Mouse (Mus musculus): ENCODE results near the gene Unc5a. TPM values are rescaled to one million over a fixed set of nuclear protein-coding genes. Genes with fewer than 3 reads are reported as not detected.

Gene Unc5a
- polyA plus RNA-seq, 1 experiment from 2014 or later: 2.5 TPM

DNA sequence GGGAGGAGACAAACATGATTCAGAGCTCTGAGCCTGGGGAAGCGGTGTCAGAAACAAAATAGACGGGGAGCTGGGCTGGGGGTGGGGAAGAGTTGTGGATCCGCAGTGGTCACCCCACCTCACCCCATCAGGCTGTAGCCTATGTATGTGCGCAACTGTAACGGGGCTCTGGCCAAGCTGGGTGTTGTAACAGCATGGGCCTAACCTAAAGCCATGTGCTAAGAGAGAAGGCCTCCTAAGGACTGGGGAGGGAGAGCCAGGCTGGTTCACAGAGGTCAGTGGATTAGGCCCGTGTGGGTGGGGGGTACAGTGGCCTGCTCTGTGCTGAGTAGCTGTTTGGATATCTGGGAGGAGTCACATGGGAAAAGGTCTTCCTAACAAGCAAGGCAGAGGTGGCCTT, 10.6 kb downstream of the Unc5a start:
- H3K4me1 ChIP-seq (ENCODE audit: control insufficient read depth, insufficient read depth, low read length): no peaks in the 10 kb centered on the region; the same call in 1 of the 2 replicates
- peaks cover 47% of the 10 kb centered on the region for H3K27me3 ChIP-seq (ENCODE audit: control insufficient read depth, insufficient read depth, low read length)
- H3K9me3 ChIP-seq (replicated peaks; ENCODE audit: control insufficient read depth, low read length): no peaks in the 10 kb centered on the region
- H3K27ac ChIP-seq (ENCODE audit: low read depth, low read length): no peak overlapping the region
- H3K9ac ChIP-seq (ENCODE audit: low read depth, low read length): no peak overlapping the region
- WGBS (ENCODE audit: insufficient replicate concordance): 49% methylated on average over 6 of the region's 6 CpGs
- ATAC-seq (replicated peaks; ENCODE audit: insufficient number of reproducible peaks, low FRiP score, low TSS enrichment): no peak
- H3K36me3 ChIP-seq (ENCODE audit: control insufficient read depth, insufficient read depth, low read length): no peaks in the 10 kb centered on the region
- no peak overlapping the region for H3K4me3 ChIP-seq (ENCODE audit: low read depth, low read length)
- no peak overlapping the region for H3K4me2 ChIP-seq

DNA sequence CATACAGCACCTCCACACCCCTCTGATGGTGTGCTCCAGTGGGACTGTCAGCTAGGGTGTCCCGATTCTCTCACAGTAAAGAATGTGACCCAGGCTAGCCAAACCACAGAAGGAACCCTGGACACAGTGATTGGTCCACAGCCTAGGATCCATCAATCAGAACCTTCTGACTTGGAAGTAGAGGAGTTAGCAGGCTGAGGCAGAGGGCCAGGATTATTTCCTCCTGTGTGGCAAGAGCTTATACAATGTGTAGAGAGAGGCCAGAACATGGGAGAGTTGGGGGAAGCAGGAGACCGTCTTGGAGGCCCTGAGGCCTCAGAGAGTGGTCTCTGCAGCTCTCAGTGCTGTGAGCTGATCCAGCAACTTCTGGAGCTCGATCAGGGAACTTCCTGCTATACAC, 11.3 kb downstream of the Unc5a start:
- WGBS (ENCODE audit: insufficient replicate concordance): 59% methylated on average over 3 of the region's 3 CpGs
- Histone ChIP-seq H3K4me3 (ENCODE audit: low read depth, low read length) (no peak overlapping the region), H3K27ac (ENCODE audit: low read depth, low read length) (no peak overlapping the region), H3K4me1 (ENCODE audit: control insufficient read depth, insufficient read depth, low read length) (no peaks in the 10 kb centered on the region; the same call in 1 of the 2 replicates), H3K27me3 (ENCODE audit: control insufficient read depth, insufficient read depth, low read length) (peaks cover 41% of the 10 kb centered on the region), H3K36me3 (ENCODE audit: control insufficient read depth, insufficient read depth, low read length) (no peaks in the 10 kb centered on the region), H3K9ac (ENCODE audit: low read depth, low read length) (no peak overlapping the region), H3K9me3 (replicated peaks; ENCODE audit: control insufficient read depth, low read length) (no peaks in the 10 kb centered on the region), H3K4me2 (no peak overlapping the region)
- ATAC-seq (replicated peaks; ENCODE audit: insufficient number of reproducible peaks, low FRiP score, low TSS enrichment): no peak

DNA sequence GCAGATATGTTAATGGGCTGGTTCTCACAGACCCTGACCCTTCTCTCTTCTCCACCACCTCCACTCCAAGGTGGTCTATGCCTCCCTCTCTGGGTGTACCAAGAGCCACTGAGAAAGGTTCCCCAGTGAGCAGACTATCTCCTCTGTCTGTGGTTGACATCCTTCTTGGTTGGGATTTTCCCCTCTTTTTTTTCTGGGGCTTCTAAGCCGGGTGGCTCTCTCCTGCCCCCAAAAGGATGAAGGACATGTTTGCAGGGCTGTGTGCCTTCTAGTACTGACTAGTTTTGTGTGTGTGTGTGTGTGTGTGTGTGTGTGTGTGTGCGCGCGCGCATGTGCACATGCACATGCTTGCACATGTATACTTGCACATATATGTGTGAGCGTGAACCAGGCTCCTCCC, 16.0 kb downstream of the Unc5a start:
- Histone ChIP-seq H3K27ac (ENCODE audit: low read depth, low read length) (no peak overlapping the region), H3K4me2 (no peak overlapping the region), H3K9me3 (replicated peaks; ENCODE audit: control insufficient read depth, low read length) (no peaks in the 10 kb centered on the region), H3K36me3 (ENCODE audit: control insufficient read depth, insufficient read depth, low read length) (no peaks in the 10 kb centered on the region), H3K4me1 (ENCODE audit: control insufficient read depth, insufficient read depth, low read length) (no peaks in the 10 kb centered on the region), H3K9ac (ENCODE audit: low read depth, low read length) (no peak overlapping the region), H3K4me3 (ENCODE audit: low read depth, low read length) (no peak overlapping the region), H3K27me3 (ENCODE audit: control insufficient read depth, insufficient read depth, low read length) (peaks cover 13% of the 10 kb centered on the region)
- 78% methylated on average over 6 of the region's 6 CpGs for WGBS (ENCODE audit: insufficient replicate concordance)
- no peak for ATAC-seq (replicated peaks; ENCODE audit: insufficient number of reproducible peaks, low FRiP score, low TSS enrichment)

DNA sequence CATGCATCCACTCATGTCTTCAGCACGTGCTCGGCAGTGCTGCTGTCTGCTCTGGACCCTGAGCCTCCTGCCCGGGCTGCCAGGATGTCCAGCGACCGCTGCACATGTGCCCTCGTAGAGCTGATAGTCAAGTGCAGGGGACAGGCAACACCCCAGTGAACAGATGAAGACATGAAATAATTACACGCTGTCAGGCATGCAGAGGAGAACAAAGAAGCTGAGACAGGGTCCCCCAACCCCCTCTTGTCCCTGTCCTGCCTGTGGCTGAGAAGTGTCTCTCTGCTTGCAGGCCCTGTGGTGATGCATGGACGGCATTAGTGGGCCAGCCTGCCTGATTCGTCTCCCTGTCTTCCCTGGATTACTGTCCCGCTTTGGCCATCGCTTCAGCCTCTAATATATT, 18.3 kb downstream of the Unc5a start:
- no peak overlapping the region for H3K4me2 ChIP-seq
- WGBS (ENCODE audit: insufficient replicate concordance): 71% methylated on average over 11 of the region's 11 CpGs
- no peaks in the 10 kb centered on the region for H3K4me1 ChIP-seq (ENCODE audit: control insufficient read depth, insufficient read depth, low read length)
- H3K9me3 ChIP-seq (replicated peaks; ENCODE audit: control insufficient read depth, low read length): no peaks in the 10 kb centered on the region
- no peak overlapping the region for H3K9ac ChIP-seq (ENCODE audit: low read depth, low read length)
- no peak overlapping the region for H3K4me3 ChIP-seq (ENCODE audit: low read depth, low read length)
- peaks cover 12% of the 10 kb centered on the region for H3K27me3 ChIP-seq (ENCODE audit: control insufficient read depth, insufficient read depth, low read length)
- H3K36me3 ChIP-seq (ENCODE audit: control insufficient read depth, insufficient read depth, low read length): no peaks in the 10 kb centered on the region
- no peak overlapping the region for H3K27ac ChIP-seq (ENCODE audit: low read depth, low read length)
- ATAC-seq (replicated peaks; ENCODE audit: insufficient number of reproducible peaks, low FRiP score, low TSS enrichment): no peak

DNA sequence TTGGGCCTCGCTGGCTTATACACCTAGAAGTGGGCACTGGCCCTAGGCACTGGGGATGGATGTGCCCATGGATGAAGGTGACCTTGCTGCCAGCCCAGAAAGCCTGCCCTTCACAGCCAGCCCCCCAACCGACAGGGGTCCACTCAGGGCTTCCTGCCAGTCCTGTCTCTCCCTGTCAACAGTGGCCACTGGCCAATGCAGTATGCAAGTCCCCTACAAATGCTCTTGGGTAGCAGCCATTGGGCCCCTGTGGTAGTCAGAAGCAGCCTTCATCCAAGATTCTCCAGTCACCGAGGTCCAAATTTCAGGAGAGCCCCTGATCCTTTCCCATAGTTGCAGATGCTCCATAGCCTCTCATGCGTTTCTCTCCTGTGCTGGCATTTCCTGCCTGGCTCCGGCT, 19.4 kb downstream of the Unc5a start:
- Histone ChIP-seq H3K27me3 (ENCODE audit: control insufficient read depth, insufficient read depth, low read length) (peaks cover 12% of the 10 kb centered on the region), H3K36me3 (ENCODE audit: control insufficient read depth, insufficient read depth, low read length) (no peaks in the 10 kb centered on the region), H3K27ac (ENCODE audit: low read depth, low read length) (no peak overlapping the region), H3K4me3 (ENCODE audit: low read depth, low read length) (no peak overlapping the region), H3K4me2 (no peak overlapping the region), H3K9me3 (replicated peaks; ENCODE audit: control insufficient read depth, low read length) (no peaks in the 10 kb centered on the region), H3K4me1 (ENCODE audit: control insufficient read depth, insufficient read depth, low read length) (no peaks in the 10 kb centered on the region), H3K9ac (ENCODE audit: low read depth, low read length) (no peak overlapping the region)
- WGBS (ENCODE audit: insufficient replicate concordance): 50% methylated on average over 5 of the region's 5 CpGs
- no peak for ATAC-seq (replicated peaks; ENCODE audit: insufficient number of reproducible peaks, low FRiP score, low TSS enrichment)

DNA sequence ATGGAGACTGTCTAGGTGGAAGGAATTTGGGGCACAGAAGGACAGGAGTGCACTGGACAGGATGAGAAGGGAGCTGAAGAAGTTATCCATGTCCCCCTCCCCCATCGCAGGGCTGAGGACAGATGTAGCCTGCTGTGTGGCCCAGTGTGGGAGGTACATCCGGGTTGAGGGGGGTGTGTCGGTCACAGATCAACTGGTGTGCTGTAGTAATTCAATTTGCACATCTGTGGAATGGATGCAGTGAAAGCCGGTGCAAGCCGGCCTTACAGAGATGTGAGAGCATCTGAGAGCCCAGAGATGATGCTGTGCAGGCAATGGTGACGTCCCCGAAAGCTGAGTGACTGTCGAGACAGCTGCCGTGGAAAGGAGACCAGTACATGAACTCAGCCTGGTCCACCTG, 20.3 kb downstream of the Unc5a start:
- WGBS (ENCODE audit: insufficient replicate concordance): 51% methylated on average over 9 of the region's 9 CpGs
- no peaks in the 10 kb centered on the region for H3K9me3 ChIP-seq (replicated peaks; ENCODE audit: control insufficient read depth, low read length)
- peaks cover 12% of the 10 kb centered on the region for H3K27me3 ChIP-seq (ENCODE audit: control insufficient read depth, insufficient read depth, low read length)
- H3K36me3 ChIP-seq (ENCODE audit: control insufficient read depth, insufficient read depth, low read length): no peaks in the 10 kb centered on the region
- H3K4me1 ChIP-seq (ENCODE audit: control insufficient read depth, insufficient read depth, low read length): no peaks in the 10 kb centered on the region
- H3K4me3 ChIP-seq (ENCODE audit: low read depth, low read length): no peak overlapping the region
- no peak for ATAC-seq (replicated peaks; ENCODE audit: insufficient number of reproducible peaks, low FRiP score, low TSS enrichment)
- H3K4me2 ChIP-seq: no peak overlapping the region
- H3K9ac ChIP-seq (ENCODE audit: low read depth, low read length): no peak overlapping the region
- H3K27ac ChIP-seq (ENCODE audit: low read depth, low read length): no peak overlapping the region

DNA sequence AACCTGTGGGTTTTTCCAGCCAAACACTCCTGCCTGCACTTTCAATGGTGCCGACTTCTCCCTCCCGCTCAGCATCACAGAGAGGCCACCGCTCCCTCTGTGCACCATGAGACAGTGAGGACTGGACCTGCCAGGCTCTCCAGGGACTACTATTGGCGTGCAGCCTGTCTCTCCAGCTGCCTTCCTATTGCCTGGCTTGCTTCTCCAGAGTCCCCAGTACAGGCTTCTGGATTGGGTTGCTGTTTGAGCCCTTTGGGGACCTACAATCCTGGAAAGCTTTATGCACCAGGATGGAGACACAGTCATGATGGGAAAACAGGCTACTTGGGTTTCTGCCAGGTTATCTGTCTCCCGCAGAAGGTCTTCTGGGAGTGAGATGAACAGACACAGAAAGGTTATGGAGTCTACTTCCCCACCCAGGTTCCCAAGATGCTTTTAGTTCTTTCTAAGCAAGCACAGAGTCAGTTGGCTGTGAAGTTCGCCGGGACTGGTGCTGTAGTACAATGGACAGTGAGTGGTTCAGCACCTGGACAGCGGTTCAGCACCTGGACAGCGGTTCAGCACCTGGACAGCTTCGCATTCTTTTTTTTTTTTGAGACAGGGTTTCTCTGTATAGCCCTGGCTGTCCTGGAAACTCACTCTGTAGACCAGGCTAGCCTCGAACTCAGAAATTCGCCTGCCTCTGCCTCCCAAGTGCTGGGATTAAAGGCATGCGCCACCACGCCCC, 21.5 kb downstream of the Unc5a start:
- no peak for ATAC-seq (replicated peaks; ENCODE audit: insufficient number of reproducible peaks, low FRiP score, low TSS enrichment)
- peaks cover 12% of the 10 kb centered on the region for H3K27me3 ChIP-seq (ENCODE audit: control insufficient read depth, insufficient read depth, low read length)
- no peaks in the 10 kb centered on the region for H3K36me3 ChIP-seq (ENCODE audit: control insufficient read depth, insufficient read depth, low read length)
- WGBS (ENCODE audit: insufficient replicate concordance): 39% methylated on average over 14 of the region's 14 CpGs
- H3K27ac ChIP-seq (ENCODE audit: low read depth, low read length): no peak overlapping the region
- H3K4me1 ChIP-seq (ENCODE audit: control insufficient read depth, insufficient read depth, low read length): no peaks in the 10 kb centered on the region
- no peaks in the 10 kb centered on the region for H3K9me3 ChIP-seq (replicated peaks; ENCODE audit: control insufficient read depth, low read length)
- H3K4me2 ChIP-seq: no peak overlapping the region
- no peak overlapping the region for H3K4me3 ChIP-seq (ENCODE audit: low read depth, low read length)
- H3K9ac ChIP-seq (ENCODE audit: low read depth, low read length): no peak overlapping the region

DNA sequence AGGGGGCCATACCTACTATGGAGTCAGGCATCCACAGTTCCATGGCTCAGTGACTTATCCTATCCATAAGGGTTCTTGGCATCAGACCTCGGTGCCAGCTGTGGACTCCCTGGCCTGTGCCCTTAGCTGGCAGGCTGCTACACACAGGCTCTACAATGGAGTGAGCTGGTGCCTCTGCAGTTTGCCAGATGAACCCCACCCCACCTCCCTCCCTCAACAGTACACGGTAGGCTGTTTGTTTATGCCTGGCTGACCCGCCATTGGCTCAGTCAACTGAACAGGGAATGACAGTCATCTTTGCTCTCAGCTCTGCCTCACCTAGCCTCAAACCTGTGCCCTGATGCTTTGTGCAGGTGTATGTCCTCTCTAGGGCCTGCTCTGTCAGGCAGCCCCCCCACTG, 26.3 kb downstream of the Unc5a start:
- no peak overlapping the region for H3K4me2 ChIP-seq
- no peaks in the 10 kb centered on the region for H3K9me3 ChIP-seq (replicated peaks; ENCODE audit: control insufficient read depth, low read length)
- H3K4me3 ChIP-seq (ENCODE audit: low read depth, low read length): no peak overlapping the region
- H3K9ac ChIP-seq (ENCODE audit: low read depth, low read length): no peak overlapping the region
- no peak for ATAC-seq (replicated peaks; ENCODE audit: insufficient number of reproducible peaks, low FRiP score, low TSS enrichment)
- H3K36me3 ChIP-seq (ENCODE audit: control insufficient read depth, insufficient read depth, low read length): no peaks in the 10 kb centered on the region
- 51% methylated on average over 3 of the region's 3 CpGs for WGBS (ENCODE audit: insufficient replicate concordance)
- H3K27ac ChIP-seq (ENCODE audit: low read depth, low read length): no peak overlapping the region
- H3K4me1 ChIP-seq (ENCODE audit: control insufficient read depth, insufficient read depth, low read length): no peaks in the 10 kb centered on the region
- peaks cover 13% of the 10 kb centered on the region for H3K27me3 ChIP-seq (ENCODE audit: control insufficient read depth, insufficient read depth, low read length)

DNA sequence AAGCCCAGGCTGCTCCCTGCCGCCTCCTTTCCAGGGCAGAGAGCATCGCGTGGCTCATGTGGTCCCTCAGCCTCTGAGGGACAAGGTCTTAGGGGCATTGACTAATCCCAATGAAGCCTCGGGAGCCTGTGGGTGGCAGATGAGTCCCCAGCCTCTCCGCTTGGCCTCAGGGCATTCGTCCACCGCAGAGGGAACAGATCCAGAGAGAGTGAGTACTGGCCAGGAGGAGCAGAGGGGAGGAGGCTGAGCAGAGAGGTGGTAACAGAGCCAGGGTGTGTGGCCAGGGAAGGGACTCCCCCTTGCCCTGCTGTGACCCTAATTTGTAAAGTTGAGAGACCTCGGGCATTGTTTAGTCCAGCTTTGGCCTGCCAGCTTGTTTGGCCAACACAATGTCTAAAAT, 29.6 kb downstream of the Unc5a start:
- WGBS (ENCODE audit: insufficient replicate concordance): 58% methylated on average over 8 of the region's 8 CpGs

More for the DNA sequence above, 29.6 kb downstream of the Unc5a start:
- no peak for ATAC-seq (replicated peaks; ENCODE audit: insufficient number of reproducible peaks, low FRiP score, low TSS enrichment)
- Histone ChIP-seq H3K27me3 (ENCODE audit: control insufficient read depth, insufficient read depth, low read length) (peaks cover 11% of the 10 kb centered on the region), H3K4me2 (no peak overlapping the region), H3K4me3 (ENCODE audit: low read depth, low read length) (no peak overlapping the region), H3K4me1 (ENCODE audit: control insufficient read depth, insufficient read depth, low read length) (no peaks in the 10 kb centered on the region), H3K27ac (ENCODE audit: low read depth, low read length) (no peak overlapping the region), H3K9ac (ENCODE audit: low read depth, low read length) (no peak overlapping the region), H3K36me3 (ENCODE audit: control insufficient read depth, insufficient read depth, low read length) (no peaks in the 10 kb centered on the region), H3K9me3 (replicated peaks; ENCODE audit: control insufficient read depth, low read length) (no peaks in the 10 kb centered on the region)
